Mouse (Mus musculus): ENCODE data around the gene Ptar1.
"Not testable (repeated sequence)": the region's sequence is repeated elsewhere in the genome, so short reads cannot be mapped to it uniquely, and the experiment has no call there.

Gene Ptar1

DNA sequence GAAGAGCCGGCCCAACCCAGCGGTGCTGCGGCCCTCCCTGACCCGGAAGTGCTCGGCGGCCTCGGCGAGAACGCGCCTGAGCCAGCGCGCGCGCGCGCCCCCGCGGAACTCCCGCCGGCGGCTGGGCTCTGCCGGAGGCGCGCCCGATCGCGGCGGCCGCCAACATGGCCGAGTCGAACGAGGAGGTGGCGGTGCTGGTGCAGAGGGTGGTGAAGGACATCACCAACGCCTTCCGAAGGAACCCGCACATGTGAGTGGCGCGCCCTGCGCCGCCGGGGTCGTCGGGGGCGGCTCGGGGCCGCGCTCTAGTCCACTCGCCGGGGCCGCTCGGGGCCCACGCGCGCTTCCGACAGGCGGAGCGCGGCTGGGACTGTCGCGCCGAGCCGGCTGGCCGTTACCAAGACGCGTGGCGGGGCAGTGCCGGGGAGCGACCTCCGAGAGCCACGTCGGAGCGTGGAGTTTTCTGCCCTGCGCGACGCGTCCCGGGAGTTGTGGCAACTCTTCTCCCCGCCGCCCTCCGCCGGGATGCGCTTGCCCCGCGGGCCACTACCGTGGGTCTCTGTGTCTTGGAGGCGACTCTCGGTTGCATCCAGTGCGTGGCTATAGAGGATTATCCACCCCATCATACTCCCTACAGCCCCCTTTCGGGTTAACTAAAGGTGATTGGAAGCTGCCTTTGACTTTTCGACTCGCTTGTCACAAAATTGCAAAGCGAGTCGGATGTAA, at the start of gene Ptar1:
Gene Ptar1, plus strand, starts transcription at position 134 of the 726 bp plus-strand sequence.
- DNase-seq (ENCODE audit: low read depth) = peak; percentile 91

DNA sequence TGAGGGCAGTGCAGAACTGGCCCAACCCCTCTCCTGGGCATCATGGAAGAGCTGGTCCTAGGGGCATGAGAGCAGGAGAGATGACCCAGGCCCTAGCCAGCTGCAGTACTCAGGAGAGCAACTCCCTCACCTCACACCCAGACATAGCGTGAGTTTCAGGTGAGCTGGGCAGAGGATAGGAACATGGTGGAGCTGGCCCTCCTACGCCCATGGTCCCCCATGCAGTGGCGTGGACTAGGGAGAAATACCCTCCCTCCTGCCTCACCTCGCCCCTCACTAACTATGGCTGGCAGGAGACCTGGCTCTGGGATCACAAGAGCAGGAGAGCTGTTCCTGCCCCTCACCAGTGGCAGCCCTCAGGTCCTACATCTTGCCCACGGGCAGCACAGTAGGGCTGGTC, 43.4 kb upstream of the Ptar1 start:
- no peak for DNase-seq (ENCODE audit: low read depth)

DNA sequence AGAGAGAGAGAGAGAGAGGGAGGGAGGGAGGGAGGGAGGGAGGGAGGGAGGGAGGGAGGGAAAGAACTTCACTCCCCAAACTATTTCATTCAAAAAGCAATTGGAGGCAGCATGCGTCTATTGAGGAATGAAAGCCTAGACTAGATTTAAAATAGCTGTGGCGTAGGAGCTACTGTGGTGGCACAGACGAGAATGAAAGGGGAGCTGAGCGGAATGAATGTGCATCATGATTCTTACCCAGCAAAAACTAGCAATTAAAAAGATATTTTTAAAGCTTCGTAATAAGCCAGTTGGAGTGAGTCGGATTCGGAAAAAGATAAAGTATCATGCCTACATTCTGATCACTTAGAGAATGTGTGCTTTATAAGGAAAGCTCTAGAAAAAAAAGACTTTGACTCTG, 41.9 kb upstream of the Ptar1 start:
- no peak for DNase-seq (ENCODE audit: low read depth)

DNA sequence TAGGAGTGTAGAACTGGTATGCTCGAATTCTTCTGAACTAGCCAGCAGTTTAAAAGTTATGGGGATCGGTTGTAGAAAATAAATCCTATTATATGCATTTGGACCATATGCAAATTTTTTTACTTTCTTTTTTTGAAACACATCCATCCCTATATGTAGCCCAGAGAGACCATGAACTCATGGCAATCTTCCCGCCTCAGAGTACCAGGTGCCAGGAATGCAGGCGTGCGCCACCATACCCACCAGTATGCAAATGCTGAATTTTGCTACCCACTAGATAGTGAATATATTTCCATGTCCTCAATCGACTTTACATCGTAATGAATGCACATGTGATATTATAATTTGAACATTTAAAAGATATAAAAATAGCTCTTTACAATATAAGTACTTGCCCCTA, 39.9 kb upstream of the Ptar1 start:
- DNase-seq (ENCODE audit: low read depth) = no peak

DNA sequence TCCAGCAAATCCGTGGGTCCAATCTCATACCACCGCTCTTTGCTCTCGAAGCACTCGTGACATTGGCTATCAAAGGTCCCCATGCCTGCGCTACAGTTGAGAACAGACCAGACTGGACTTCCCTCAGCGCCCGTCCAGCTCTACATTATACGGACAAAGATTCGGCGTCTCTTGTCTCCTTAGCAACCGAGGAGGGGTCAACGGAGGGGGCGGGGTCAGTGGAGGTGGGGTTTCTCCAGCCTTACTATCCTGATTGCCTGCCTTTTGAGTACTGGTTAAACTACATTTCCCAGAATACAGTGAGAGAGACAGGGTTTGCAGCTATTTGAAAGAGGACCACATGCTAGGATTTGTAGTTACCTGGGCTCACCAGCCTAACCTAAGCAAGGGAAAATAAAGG, 34.6 kb upstream of the Ptar1 start, which contains the start of gene 1700028P14Rik:
Gene 1700028P14Rik, minus strand, starts transcription at position 169 of the 400 bp plus-strand sequence.
- DNase-seq (ENCODE audit: low read depth) = no peak

DNA sequence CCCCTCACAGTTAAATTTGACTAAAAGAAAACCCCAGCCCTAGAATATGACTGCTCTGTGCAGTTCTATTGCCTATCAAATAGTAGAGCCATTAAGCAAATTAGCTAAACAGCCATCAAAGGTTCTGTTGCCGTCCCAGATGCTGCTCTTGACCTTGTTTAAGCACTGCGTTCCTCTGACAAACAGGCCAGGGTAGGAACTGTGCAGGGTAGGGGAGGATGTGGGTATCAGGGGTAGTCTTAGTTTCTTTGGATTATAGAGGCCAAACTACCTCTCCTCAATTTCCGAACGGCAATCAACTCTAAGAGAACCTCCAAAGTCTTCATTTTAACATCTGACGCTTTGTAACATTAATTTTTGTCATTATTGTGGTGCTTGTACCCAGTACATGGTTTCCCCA, 34.1 kb upstream of the Ptar1 start:
- no peak for DNase-seq (ENCODE audit: low read depth)

DNA sequence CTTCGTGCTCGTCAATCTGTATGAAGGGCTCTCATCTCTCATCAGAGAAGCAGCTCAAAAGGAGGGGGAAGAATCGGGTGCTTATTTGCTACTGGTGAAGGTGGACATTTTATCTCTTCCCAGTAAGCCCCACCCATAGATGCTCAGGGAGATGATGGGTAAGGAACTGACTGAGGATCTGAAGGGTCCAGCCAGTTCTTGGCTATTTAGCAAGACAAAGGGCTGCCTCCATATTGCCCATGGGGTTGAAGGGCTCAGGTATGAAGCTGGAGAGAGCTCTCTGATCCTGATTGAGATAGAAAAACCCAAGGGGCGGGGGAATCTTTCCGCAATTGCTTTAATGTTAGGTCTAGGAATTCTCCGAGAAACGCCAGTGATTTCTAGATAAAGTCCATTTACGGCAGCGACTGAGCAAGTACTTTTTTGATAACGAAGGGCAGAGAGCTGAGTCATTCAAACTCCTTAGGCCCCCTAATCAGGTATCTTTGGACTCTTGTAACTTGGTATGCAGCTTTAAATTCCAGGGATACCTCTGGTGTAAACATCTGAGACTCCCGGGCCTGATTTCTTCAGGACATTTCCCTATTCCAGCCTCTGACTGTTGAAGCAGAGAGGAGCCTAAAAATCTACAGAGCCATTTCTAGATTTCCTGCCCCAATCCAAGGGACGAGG, 29.8 kb upstream of the Ptar1 start:
- no peak for DNase-seq (ENCODE audit: low read depth)

DNA sequence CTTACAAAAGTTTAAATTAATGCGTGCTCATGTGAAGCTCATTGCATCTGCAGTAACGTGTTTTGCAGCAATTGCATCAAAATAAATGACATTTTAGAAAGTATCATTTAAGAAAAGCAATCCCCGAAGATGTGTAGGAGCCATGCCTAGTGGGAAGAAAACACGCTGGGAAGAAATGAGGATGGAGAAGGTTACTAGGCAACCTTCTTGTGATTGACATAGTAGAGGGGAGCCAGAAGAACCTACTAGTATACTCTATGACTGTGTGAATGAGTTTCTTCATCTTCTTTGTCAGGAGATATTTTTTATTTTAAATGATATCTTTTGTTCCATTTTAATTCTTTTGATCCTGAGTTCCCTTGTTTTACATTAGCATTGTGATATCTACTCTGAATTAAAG, 28.9 kb upstream of the Ptar1 start:
- DNase-seq (ENCODE audit: low read depth) = no peak

DNA sequence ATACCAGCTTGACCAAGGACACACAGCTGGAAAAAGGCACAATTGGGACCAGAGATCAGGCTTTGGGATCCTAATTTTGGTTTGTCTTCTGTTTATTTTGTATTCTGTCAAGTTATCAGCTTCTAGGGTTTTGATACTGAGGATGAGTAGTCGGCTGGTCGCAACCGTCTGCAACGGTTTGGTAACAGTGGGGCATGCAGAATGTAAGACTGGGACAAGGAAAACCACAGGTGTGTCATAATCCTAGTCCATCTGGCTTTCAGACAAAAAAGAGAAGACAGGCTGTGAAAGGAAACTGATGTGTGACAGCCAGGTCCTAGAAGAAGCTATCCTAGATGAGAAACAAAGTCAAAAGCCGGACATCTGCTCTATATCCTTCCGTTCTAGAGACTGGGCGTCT, 23.1 kb upstream of the Ptar1 start:
- DNase-seq (ENCODE audit: low read depth) = no peak

DNA sequence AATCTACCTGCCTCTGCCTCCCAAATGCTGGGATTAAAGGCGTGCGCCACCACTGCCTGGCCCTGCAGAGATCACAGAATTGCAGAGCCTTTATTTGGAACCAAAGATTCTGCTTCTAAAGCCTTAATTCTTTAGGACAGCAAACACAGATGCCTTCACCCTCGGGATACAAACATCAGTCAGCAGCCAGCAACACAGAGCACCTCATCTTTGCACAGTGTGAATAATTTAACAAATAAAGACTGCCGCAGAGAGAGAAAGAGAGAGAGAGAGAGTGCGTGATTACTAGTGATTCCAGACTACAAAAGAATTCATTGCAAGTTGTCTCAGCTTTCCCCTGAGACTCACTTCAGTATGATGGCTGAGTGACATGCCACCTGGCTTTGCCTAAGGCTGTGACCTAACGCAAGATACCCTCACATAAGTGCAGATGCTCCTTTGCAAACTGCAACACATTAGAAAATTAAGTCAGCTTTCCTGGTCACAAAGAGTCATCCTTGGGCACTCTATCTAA, 19.0 kb upstream of the Ptar1 start:
- DNase-seq (ENCODE audit: low read depth) = no peak

DNA sequence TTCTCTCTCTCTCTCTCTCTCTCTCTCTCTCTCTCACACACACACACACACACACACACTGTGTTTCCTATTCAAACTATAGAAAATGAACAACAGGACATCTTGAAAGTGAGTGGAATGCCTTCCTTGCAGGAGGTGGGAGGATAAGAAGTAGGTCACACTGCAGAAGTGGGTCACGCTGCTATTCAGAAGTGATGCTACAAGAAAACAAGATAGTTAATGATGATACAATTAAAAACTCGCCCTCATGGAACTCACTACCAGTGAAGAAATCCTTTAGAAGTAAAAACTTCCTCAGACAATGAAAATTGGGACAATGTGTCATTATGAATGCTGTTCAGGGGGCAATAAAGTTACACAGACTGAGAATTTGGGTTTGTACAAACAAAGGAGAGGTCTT, 14.2 kb upstream of the Ptar1 start:
- DNase-seq (ENCODE audit: low read depth) = no peak

DNA sequence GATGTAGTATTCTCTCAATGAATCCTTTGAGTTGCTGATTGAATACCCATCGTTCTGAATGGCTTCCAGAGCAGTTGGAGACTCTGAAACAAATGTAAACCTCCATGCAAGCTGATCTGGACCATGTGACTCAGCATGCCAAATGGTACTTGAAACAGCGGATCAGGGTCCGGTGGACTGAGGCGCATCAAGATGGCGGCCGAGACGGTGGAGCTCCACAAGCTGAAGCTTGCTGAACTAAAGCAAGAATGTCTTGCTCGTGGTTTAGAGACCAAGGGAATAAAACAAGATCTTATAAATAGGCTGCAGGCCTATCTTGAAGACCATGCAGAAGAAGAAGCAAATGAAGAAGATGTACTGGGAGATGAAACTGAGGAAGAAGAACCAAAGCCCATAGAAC, 11.6 kb upstream of the Ptar1 start:
- not testable (repeated sequence) for DNase-seq (ENCODE audit: low read depth)

DNA sequence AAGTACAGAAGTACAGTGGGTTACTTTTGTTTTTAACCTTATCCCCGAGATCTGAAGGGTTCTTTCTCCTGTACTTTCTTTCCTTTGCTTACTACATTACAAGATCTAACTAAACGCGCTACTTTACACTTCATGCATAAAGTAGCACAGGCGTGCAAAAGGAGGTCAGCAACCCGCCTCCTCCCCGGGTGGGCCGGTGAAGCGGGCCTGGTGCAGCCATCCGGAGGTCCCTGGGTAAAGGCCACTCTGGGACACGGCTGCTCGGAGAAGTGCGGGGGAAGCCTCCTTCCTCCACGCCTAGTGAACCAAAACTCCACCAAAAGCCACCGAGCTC, 300 bp upstream of the Ptar1 start:
- DNase-seq (ENCODE audit: low read depth) = no peak

DNA sequence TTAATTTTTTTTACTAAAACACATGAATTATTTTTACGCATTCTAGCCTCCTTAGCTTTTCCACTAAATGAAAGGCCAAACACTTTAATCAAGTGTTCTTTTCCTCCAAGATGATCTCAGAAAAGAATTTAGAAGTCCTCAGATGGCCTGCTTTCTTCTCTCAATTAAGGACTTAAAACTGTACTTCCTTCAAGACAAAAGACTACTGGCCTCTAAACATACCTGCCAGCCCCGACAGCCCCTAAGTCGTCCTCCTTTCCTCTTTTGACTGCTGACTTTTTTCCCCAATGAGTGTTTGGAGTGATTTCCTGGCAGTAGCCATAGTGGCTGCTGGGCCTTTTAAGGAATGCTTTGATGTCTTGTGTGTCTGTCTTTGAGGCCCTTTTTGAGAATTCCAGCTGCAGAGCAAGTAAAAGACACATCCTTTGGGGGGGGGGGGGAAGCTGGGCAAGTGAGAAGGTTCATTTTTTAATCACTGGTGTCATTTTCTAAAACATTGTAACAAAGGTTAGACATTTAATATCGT, 1.3 kb downstream of the Ptar1 start:
- DNase-seq (ENCODE audit: low read depth) = peak; percentile 20

DNA sequence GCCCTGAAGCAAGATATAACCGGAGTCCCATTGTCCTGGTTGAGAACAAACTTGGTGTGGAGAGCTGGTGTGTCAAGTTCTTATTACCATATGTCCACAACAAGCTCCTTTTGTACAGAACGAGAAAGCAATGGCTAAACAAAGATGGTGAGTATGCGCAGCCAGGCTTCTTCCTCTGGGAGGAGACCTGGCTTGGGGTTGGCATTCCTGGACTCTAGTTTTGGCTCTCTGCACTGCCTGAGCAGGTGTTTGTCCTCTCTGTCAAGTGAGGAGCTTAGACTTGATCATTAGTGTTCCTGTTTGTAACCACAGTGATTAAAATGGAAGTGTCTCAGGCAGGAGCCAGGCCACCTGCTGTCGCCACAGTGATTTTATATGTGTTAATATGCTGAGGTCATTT, 7.1 kb downstream of the Ptar1 start:
- DNase-seq (ENCODE audit: low read depth) = no peak

DNA sequence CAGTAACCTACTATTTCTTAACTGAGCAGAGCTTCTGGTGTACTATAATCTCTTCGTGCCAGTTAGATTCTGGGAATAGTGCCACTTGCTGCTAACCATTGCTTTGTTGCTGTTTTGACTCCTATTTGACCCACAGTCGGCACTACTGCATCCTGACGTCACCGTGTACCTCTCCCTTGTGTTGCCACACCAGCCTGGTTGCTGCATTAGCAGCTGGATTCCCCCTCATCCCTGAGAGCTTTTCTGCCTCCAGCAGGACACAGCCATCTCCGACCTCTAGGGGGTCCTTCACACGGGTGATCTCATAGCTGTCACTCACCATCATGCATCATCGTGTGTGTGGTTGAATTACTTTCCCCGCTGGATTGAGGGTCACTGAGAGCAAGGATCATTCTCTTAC, 10.6 kb downstream of the Ptar1 start:
- DNase-seq (ENCODE audit: low read depth) = no peak

DNA sequence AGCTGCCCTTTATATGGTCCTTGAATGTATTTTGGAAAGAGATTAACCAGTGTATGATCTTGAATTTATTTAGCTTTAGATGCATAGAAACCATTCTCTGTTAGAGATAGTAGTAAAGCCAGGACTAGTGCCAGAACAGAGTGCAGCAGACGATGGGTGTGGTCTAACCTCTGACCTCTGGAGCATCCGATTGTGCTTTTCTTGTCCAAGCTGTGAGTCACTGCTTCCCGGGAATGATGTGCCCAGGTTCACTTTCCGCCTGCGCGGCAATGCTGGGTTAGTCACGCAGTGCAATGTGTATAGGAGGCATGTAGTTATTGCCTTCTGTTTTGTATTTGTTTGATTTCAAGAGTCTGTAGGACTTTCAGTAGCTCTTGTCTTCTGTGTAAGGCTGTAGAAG, 11.1 kb downstream of the Ptar1 start:
- no peak for DNase-seq (ENCODE audit: low read depth)

DNA sequence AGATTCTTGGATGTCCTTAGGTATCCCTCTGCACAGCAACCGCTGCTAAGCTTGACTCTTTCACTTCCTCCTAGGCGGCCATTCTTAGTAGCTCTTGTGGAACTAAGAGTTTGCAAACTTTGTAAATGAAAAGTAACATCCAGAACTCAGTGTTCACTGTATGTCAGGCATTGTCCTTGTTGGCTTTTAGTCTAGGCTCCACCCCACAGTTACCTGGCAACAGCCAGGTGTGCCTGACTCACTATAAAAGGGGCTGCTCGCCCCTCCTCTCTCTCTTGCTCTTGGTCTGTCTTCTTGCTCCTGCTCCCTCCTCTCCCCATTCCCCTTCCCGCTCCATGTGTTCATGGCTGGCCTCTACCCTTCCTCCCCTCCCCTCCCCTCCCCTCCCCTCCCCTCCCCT, 11.9 kb downstream of the Ptar1 start:
- DNase-seq (ENCODE audit: low read depth) = no peak

DNA sequence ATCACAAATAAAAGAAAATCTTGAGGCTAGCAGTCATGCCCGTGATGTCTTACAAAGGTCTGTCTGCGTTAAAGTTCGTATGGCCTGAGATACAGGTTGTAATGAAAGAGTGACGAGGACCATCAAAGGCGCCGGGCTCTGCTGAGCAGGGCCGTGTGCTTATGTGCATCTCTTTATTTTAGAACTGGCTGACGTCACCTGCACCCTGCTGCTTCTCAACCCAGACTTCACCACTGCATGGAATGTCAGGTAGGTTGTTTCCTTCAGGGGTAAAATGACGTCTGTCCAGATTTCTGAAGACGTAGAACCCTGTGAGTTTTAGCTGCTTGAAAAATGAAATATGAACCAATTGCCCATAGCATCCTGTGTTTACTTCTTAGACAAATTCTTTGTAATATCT, 15.7 kb downstream of the Ptar1 start:
- no peak for DNase-seq (ENCODE audit: low read depth)

DNA sequence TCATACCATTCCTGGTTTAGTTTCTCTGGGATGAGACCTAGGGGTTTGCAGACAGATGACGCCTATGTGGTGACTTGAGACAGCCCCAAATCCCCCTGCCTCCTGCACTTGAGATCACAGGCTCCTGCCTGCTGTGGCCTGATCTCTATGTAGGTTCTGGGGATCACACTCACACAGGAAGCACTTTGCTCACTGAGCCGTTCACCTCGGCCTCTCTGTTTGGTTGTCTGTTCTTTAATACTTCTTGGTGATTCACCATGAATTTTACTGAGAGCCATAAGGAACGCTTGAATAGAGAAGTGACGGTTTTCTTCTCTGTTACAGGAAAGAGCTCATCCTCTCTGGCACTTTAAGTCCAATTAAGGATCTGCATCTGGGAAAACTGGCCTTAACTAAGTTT, 18.2 kb downstream of the Ptar1 start:
- no peak for DNase-seq (ENCODE audit: low read depth)

DNA sequence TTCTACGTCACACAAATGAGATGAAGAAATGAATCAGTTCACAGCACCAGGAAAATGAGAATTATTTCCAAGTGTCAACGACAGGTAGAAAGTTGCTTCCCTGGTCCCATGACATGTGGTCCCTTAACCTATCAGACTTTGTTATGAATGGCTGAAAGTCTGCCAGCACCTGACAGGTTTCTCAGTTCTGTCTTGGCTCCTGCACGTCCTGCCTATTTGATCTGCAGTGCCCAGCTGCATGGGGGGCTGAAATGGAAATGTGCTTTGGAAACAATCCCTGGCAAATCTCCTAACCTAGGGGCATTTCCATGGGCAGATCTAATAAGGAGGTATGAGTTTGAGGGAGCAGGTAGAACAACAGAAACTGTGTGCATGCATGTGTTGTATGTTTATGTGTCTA, 59.3 kb downstream of the Ptar1 start:
- no peak for DNase-seq (ENCODE audit: low read depth)

DNA sequence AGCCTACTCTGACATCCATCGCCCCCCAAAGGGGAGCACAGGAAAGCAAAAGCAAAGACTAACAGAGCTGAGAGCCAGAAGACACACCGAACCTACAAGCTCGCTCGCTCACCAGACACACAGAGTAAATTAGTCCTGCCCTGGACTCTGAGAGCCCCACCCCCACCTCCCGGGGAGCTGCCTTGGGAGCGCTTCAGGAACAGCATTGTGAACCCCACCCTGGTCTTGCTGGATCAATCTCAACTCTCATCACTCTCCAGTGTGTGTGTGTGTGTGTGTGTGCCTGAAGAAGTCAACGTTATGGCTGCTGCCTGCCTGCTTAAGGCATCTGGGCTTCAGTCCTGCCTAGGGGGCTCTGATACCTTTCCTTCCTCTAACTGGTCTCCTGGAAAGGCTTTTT, 69.8 kb downstream of the Ptar1 start:
- DNase-seq (ENCODE audit: low read depth) = no peak

DNA sequence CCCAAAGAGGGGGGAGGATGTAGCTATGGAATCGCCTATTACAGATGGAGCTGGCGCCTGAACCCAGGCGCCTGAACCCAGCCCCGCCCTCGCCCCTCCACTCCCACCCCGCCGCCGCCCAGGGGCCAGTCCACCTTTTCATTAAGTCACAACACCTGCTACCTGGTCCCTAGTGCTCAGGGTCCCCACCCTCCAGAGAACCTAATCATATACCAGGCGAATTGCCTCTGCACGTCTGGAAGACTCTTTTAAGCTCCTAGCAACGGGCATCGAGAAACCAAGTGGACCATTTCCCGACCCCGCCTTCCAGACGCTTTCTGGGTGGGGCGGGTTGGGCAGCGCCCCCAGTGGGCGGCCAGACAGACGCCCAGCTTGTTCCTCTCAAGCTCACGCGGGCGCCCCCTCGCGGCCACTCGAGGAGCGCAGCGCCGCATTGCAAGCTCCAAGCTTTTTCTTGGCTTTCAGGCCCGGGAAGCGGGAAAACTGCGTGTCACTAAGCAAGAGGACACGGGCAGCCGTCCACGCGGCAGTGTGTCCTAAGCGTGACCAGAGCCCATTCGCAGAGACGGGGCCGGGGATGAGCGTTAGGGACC, 70.8 kb downstream of the Ptar1 start:
- peak; percentile 89 for DNase-seq (ENCODE audit: low read depth)

Data from induced T-regulatory cell, adult 2 months (primary cell).